Mouse (Mus musculus): ENCODE measurements around the gene Megf6.

DNA sequence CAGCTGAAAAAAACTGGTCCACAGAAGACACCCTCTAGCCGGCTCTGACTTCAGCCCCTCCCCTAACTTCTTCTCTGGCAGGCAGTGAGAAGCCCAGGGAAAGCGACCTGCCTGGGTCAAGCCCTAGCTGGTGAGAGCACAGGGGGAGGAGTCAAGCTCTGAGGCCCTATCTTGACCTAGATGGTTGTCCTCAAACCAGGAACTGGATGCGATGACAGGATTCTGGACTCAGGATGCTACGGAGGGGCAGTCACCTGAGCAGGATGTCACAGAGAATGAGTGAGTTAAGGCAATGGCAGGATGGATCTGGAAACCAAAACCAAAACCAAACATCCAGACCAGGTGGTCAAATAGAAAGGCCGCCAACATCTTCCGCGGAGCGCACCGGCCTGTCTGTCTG is 127.2 kb downstream of the Megf6 start:
- TF ChIP-seq CTCF (IDR thresholded peaks at IDR 0.05; ENCODE audit: low read depth, low read length) = no peak
- TF ChIP-seq POLR2A (IDR thresholded peaks at IDR 0.05; ENCODE audit: extremely low read depth, insufficient read depth, low read length) = no peak

Measured in liver, adult 2 months (tissue).